Mouse (Mus musculus) adrenal gland, adult 2 months (tissue): ENCODE measurements around the gene Prkcq. TPM values are rescaled to one million over a fixed set of nuclear protein-coding genes. Genes with fewer than 3 reads are reported as not detected.
"Not testable (repeated sequence)": the region's sequence is repeated elsewhere in the genome, so short reads cannot be mapped to it uniquely, and the experiment has no call there.

Experiments used
- DNase-seq: peaks from one replicate; pipeline ENCODE4 v3.0.0; 2021
- polyA plus RNA-seq: library from polyadenylated mRNA; depleted of rRNA; stranded (reverse); fragments of >200 nt; gene quantifications from 2 replicates; pipeline ENCODE4 v1.2.3, GENCODE M21; 2012
- total RNA-seq, 2 experiments: library from RNA; stranded (reverse); gene quantifications; 2 replicates each; pipeline ENCODE4 v1.2.3; 2021

Prkcq gene
- total and polyA plus RNA-seq, 3 experiments = 0.44 to 2.4 (median 1.2) TPM

GRCm38 (mm10) chr2:11291570-11292405 lies 119.9 kb downstream of the Prkcq start:
- DNase-seq = no peak

GRCm38 (mm10) chr2:11293144-11293543 lies 121.2 kb downstream of the Prkcq start:
- DNase-seq = no peak

- no peak for DNase-seq
Measured at GRCm38 (mm10) chr2:11294643-11295191, 122.8 kb downstream of the Prkcq start.

GRCm38 (mm10) chr2:11298811-11299210 lies 126.9 kb downstream of the Prkcq start:
- DNase-seq = no peak

GRCm38 (mm10) chr2:11299366-11299765 lies 127.5 kb downstream of the Prkcq start:
- DNase-seq = no peak

- no peak for DNase-seq
Measured at GRCm38 (mm10) chr2:11300362-11300761, 128.5 kb downstream of the Prkcq start.

GRCm38 (mm10) chr2:11320241-11320640 lies 148.3 kb downstream of the Prkcq start:
- no peak for DNase-seq

GRCm38 (mm10) chr2:11322396-11322795 lies 150.5 kb downstream of the Prkcq start:
- no peak for DNase-seq

- DNase-seq = no peak
Measured at GRCm38 (mm10) chr2:11327280-11327679, 155.4 kb downstream of the Prkcq start.

- peak; percentile 30 for DNase-seq
Measured at GRCm38 (mm10) chr2:11329407-11330224, 157.7 kb downstream of the Prkcq start.

- peak; percentile 49 for DNase-seq
Measured at GRCm38 (mm10) chr2:11331528-11332446, 159.9 kb downstream of the Prkcq start.

- DNase-seq = no peak
Measured at GRCm38 (mm10) chr2:11332469-11332868, 160.6 kb downstream of the Prkcq start.

GRCm38 (mm10) chr2:11333301-11334017 lies 161.6 kb downstream of the Prkcq start:
- DNase-seq = peak; percentile 27

- peak; percentile 31 for DNase-seq
Measured at GRCm38 (mm10) chr2:11336320-11336719, 164.4 kb downstream of the Prkcq start.

GRCm38 (mm10) chr2:11338931-11339839 lies 167.3 kb downstream of the Prkcq start:
- peak; percentile 26 for DNase-seq

GRCm38 (mm10) chr2:11344691-11345090 lies 172.8 kb downstream of the Prkcq start:
- DNase-seq = no peak

- DNase-seq = not testable (repeated sequence)
Measured at GRCm38 (mm10) chr2:11346419-11346818, 174.5 kb downstream of the Prkcq start.

GRCm38 (mm10) chr2:11347791-11348190 lies 175.9 kb downstream of the Prkcq start:
- no peak for DNase-seq
